Mouse (Mus musculus): ENCODE results near the gene Nelfa. TPM values are rescaled to one million over a fixed set of nuclear protein-coding genes. Genes with fewer than 3 reads are reported as not detected.

Nelfa gene
- polyA plus RNA-seq, 1 experiment from 2014 or later, result 89.2 TPM

GRCm38 (mm10) chr5:33903176-33903575 lies 33.0 kb downstream of the Nelfa start:
- Histone ChIP-seq H3K36me3 (replicated peaks) (peaks cover 56% of the 10 kb centered on the region), H3K27ac (replicated peaks) (no peak overlapping the region), H3K27me3 (replicated peaks; ENCODE audit: low read depth, poor library complexity, severe bottlenecking) (no peaks in the 10 kb centered on the region), H3K9me3 (no peaks in the 10 kb centered on the region), H3K4me1 (no peaks in the 10 kb centered on the region), H3K4me3 (no peak overlapping the region)
- no peak for DNase-seq (ENCODE audit: low spot score)
- 92% methylated on average over 9 of the region's 9 CpGs for WGBS

GRCm38 (mm10) chr5:33902696-33903095 lies 33.5 kb downstream of the Nelfa start:
- Histone ChIP-seq H3K27me3 (replicated peaks; ENCODE audit: low read depth, poor library complexity, severe bottlenecking) (no peaks in the 10 kb centered on the region), H3K36me3 (replicated peaks) (peaks cover 61% of the 10 kb centered on the region)

DNA sequence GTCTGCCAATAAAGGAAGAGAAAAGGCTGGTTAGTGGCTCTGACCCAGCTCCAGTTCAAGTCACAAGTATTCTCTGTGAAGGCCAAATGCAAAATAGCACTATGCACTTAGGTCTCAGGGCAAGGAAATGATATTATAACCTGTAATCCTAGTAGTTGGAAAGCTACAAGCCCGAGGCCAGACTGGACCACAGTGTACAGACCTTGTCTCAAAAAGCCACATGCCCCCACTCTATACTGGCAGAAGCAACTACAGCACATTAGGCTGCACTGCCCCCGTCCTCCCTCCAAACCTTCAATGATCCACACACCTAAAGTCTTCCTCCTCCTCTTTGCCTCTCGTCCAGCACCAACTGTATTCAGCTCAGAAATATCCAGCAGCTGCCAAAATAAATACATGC lies 34.9 kb downstream of the Nelfa start:
- DNase-seq (ENCODE audit: low spot score), result no peak
- Histone ChIP-seq H3K9me3 (no peaks in the 10 kb centered on the region), H3K4me3 (no peak overlapping the region), H3K27me3 (replicated peaks; ENCODE audit: low read depth, poor library complexity, severe bottlenecking) (no peaks in the 10 kb centered on the region), H3K27ac (replicated peaks) (no peak overlapping the region), H3K4me1 (no peaks in the 10 kb centered on the region), H3K36me3 (replicated peaks) (peaks cover 75% of the 10 kb centered on the region)
- 88% methylated on average over 3 of the region's 3 CpGs for WGBS

More at GRCm38 (mm10) chr5:33902696-33903095, 33.5 kb downstream of the Nelfa start:
- no peak for DNase-seq (ENCODE audit: low spot score)
- Histone ChIP-seq H3K4me1 (no peaks in the 10 kb centered on the region), H3K27ac (replicated peaks) (no peak overlapping the region), H3K4me3 (no peak overlapping the region), H3K9me3 (no peaks in the 10 kb centered on the region)
- WGBS, result 95% methylated on average over 2 of the region's 2 CpGs

DNA sequence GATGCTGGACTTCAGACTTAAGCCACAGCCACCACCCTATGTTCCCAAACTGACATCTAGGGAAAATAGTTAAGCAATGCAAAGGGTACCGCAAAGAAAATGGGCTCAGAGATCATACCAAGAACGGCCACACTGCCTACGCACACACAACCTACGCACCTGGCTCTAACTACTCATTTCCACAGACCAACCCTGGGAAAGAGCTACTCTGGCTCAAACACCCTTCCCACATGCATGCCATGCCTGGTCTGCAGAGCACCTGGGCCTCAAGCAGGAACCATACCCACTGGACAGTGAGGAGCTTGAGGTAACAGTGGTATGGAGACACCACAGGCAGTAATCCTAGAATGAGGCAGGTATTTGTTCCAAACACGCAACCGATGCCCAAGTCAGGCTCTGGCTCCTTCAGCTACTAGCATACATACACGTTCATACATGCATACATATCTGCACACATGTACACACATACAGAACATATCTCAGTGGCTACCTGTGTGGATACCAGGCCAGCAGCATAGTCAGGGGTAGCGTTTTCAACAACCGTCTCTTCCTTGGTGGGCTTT lies 35.4 kb downstream of the Nelfa start:
- Histone ChIP-seq H3K36me3 (replicated peaks) (peaks cover 80% of the 10 kb centered on the region), H3K4me3 (no peak overlapping the region), H3K27ac (replicated peaks) (no peak overlapping the region), H3K27me3 (replicated peaks; ENCODE audit: low read depth, poor library complexity, severe bottlenecking) (no peaks in the 10 kb centered on the region), H3K4me1 (no peaks in the 10 kb centered on the region), H3K9me3 (no peaks in the 10 kb centered on the region)
- WGBS, result 97% methylated on average over 9 of the region's 9 CpGs
- no peak for DNase-seq (ENCODE audit: low spot score)

- Histone ChIP-seq H3K4me1 (no peaks in the 10 kb centered on the region), H3K27ac (replicated peaks) (no peak overlapping the region), H3K4me3 (no peak overlapping the region), H3K27me3 (replicated peaks; ENCODE audit: low read depth, poor library complexity, severe bottlenecking) (no peaks in the 10 kb centered on the region), H3K36me3 (replicated peaks) (peaks cover 87% of the 10 kb centered on the region), H3K9me3 (no peaks in the 10 kb centered on the region)
- DNase-seq (ENCODE audit: low spot score), result no peak
- 92% methylated on average over 3 of the region's 3 CpGs for WGBS
These were observed 36.1 kb downstream of the Nelfa start for GRCm38 (mm10) chr5:33900101-33900500.

DNA sequence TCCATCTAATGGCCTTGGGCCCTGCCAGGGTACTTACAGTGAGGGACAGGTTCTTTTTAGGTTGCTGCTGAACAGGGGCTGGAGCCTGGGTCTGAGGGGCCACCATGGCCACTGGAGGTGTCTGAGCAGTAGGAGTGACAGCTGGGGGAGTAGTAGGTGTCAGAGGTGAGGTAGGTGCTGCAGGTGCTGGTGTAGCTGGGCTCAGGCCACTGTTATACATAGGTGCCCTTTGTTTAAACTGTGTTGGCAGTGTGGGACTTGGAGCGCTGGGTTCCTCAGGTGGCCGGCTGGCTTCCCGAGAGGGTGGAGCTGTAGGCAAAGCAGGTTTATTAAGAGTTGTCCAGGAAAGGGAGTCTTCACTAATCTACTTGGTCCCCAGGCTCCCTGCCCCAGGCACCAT lies 37.0 kb downstream of the Nelfa start:
- H3K36me3 ChIP-seq (replicated peaks), result peaks cover 95% of the 10 kb centered on the region
- 88% methylated on average over 3 of the region's 3 CpGs for WGBS

DNA sequence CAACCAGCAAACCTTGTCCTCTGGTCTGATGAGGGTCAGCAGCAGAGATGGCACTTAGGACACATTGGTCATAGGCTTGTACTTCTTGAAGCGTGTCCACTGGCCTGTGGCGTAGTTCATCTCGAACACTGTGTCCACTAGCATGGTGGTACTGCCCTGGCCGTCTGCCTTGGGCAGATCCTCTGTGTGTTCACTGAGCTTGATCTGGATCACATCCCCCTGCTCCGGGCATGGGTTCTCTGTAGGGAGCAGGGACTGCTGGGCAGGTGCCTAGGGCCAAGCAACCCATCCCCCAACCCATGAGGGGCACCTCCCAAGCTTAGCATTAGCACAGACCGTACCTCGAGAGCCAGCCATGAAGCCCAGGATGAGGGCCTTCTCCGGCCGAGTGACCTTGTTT lies 37.5 kb downstream of the Nelfa start:
- Histone ChIP-seq H3K4me3 (no peak overlapping the region), H3K36me3 (replicated peaks) (peaks cover 98% of the 10 kb centered on the region), H3K27ac (replicated peaks) (no peak overlapping the region), H3K4me1 (no peaks in the 10 kb centered on the region), H3K9me3 (no peaks in the 10 kb centered on the region), H3K27me3 (replicated peaks; ENCODE audit: low read depth, poor library complexity, severe bottlenecking) (no peaks in the 10 kb centered on the region)
- DNase-seq (ENCODE audit: low spot score), result no peak
- WGBS, result 90% methylated on average over 9 of the region's 9 CpGs

More for the DNA sequence above, 37.0 kb downstream of the Nelfa start:
- no peak for DNase-seq (ENCODE audit: low spot score)
- Histone ChIP-seq H3K4me1 (no peaks in the 10 kb centered on the region), H3K27ac (replicated peaks) (no peak overlapping the region), H3K4me3 (no peak overlapping the region), H3K27me3 (replicated peaks; ENCODE audit: low read depth, poor library complexity, severe bottlenecking) (no peaks in the 10 kb centered on the region), H3K9me3 (no peaks in the 10 kb centered on the region)

DNA sequence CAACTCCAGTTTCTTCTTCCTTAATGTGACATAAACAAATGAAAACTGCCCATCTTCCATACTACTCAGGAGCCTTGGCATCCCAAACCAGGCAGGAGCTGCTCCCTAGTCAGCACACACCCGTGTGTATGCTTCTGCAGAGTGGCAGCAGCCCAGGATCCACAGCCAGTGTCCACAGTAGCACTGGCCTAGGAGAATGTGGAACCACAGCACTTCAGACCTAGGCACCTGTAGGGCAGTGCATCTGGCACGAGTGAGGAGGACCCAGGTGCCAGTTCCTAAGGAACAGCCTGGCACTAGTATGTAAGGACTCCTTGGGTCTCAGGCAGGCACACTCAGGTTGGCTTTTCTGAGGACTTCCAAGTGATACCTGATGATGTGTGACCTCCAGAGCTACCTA lies 39.1 kb downstream of the Nelfa start:
- Histone ChIP-seq H3K4me1 (no peaks in the 10 kb centered on the region), H3K27ac (replicated peaks) (no peak overlapping the region), H3K36me3 (replicated peaks) (peaks cover 100% of the 10 kb centered on the region), H3K27me3 (replicated peaks; ENCODE audit: low read depth, poor library complexity, severe bottlenecking) (no peaks in the 10 kb centered on the region), H3K9me3 (no peaks in the 10 kb centered on the region), H3K4me3 (no peak overlapping the region)
- WGBS, result 78% methylated on average over 2 of the region's 2 CpGs
- no peak for DNase-seq (ENCODE audit: low spot score)

DNA sequence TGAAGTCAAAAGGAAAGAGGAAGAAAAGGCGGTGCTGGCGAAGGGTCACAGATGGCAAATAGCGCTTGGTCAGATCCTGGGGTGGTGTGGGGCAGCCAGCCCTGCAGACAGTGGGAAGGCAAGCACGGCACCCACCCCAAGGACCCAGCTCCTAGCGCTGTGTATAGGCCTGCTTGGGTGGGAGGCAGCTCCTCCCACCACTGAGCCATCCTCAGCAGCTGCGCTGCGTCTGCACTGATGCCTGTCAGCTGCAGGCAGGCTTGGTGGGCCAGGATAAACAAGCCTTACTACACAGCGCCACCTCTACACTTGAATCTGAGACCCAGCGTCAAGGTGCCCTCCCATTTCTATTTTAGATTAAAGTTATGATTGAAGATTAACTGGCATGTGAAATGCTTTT lies 41.1 kb downstream of the Nelfa start:
- Histone ChIP-seq H3K27ac (replicated peaks) (no peak overlapping the region), H3K27me3 (replicated peaks; ENCODE audit: low read depth, poor library complexity, severe bottlenecking) (no peaks in the 10 kb centered on the region), H3K36me3 (replicated peaks) (peaks cover 100% of the 10 kb centered on the region), H3K9me3 (no peaks in the 10 kb centered on the region), H3K4me3 (no peak overlapping the region), H3K4me1 (no peaks in the 10 kb centered on the region)
- WGBS, result 94% methylated on average over 9 of the region's 9 CpGs
- no peak for DNase-seq (ENCODE audit: low spot score)

- no peaks in the 10 kb centered on the region for H3K27me3 ChIP-seq (replicated peaks; ENCODE audit: low read depth, poor library complexity, severe bottlenecking)
- DNase-seq (ENCODE audit: low spot score), result no peak
- no peak overlapping the region for H3K27ac ChIP-seq (replicated peaks)
- no peaks in the 10 kb centered on the region for H3K9me3 ChIP-seq
- H3K4me3 ChIP-seq, result no peak overlapping the region
- peaks cover 100% of the 10 kb centered on the region for H3K36me3 ChIP-seq (replicated peaks)
- no peaks in the 10 kb centered on the region for H3K4me1 ChIP-seq
- WGBS, result 97% methylated on average over 6 of the region's 6 CpGs
These were observed 42.8 kb downstream of the Nelfa start for GRCm38 (mm10) chr5:33893406-33893805.

DNA sequence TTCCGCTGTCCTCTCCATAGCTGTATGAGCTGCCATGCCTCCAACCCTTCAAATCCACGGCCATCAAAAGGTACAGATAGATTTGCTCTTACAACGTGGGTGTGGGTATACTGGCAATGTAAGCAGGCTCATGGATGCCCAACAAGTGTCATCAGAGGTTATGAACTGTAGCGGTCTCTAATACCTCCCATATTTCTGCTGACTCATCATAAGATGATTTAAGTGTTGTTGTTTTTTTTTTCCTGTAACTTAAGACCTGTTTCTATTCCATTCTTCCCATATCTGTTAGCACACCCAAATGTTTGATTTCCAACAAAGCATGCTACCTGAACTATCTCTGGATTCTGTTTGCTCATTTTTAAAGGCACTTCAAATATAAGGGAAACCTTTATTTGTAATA lies 55.1 kb downstream of the Nelfa start:
- Histone ChIP-seq H3K9me3 (no peaks in the 10 kb centered on the region), H3K4me3 (no peak overlapping the region), H3K4me1 (no peaks in the 10 kb centered on the region), H3K27ac (replicated peaks) (no peak overlapping the region), H3K27me3 (replicated peaks; ENCODE audit: low read depth, poor library complexity, severe bottlenecking) (no peaks in the 10 kb centered on the region), H3K36me3 (replicated peaks) (peaks cover 99% of the 10 kb centered on the region)
- DNase-seq (ENCODE audit: low spot score), result no peak
- 93% methylated on average over 4 of the region's 4 CpGs for WGBS

GRCm38 (mm10) chr5:33875472-33875871 lies 60.7 kb downstream of the Nelfa start:
- Histone ChIP-seq H3K27ac (replicated peaks) (no peak overlapping the region), H3K4me3 (no peak overlapping the region), H3K9me3 (no peaks in the 10 kb centered on the region), H3K27me3 (replicated peaks; ENCODE audit: low read depth, poor library complexity, severe bottlenecking) (no peaks in the 10 kb centered on the region), H3K36me3 (replicated peaks) (peaks cover 98% of the 10 kb centered on the region), H3K4me1 (no peaks in the 10 kb centered on the region)
- 94% methylated on average over 1 of the region's 1 CpGs for WGBS
- no peak for DNase-seq (ENCODE audit: low spot score)

DNA sequence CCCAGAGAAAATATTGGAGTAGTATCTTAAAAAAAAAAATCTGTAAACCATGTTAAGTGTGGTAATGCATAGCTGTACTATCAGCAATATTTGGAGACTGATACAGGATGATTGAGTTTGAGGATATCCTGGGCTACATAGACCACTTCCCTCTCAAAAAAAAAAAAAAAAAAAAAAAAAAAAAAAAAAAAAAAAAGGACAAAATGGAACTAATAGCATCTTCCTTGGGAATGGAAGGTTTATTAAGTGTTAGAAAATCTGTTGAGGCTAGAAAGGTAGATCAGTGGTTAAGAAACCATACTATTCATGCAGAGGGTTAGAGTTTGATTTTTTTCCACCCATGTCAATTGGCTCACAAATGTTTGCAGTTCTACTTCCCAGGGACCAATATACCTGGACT lies 78.5 kb downstream of the Nelfa start:
- peaks cover 99% of the 10 kb centered on the region for H3K36me3 ChIP-seq (replicated peaks)
- H3K9me3 ChIP-seq, result peaks cover 5% of the 10 kb centered on the region; the same call in 1 of the 2 replicates
- H3K27me3 ChIP-seq (replicated peaks; ENCODE audit: low read depth, poor library complexity, severe bottlenecking), result no peaks in the 10 kb centered on the region
- no peak overlapping the region for H3K4me3 ChIP-seq
- H3K27ac ChIP-seq (replicated peaks), result no peak overlapping the region
- no peak for DNase-seq (ENCODE audit: low spot score)
- H3K4me1 ChIP-seq, result no peaks in the 10 kb centered on the region

- no peaks in the 10 kb centered on the region for H3K9me3 ChIP-seq
- WGBS, result 71% methylated on average over 2 of the region's 2 CpGs
- no peak overlapping the region for H3K27ac ChIP-seq (replicated peaks)
- no peaks in the 10 kb centered on the region for H3K27me3 ChIP-seq (replicated peaks; ENCODE audit: low read depth, poor library complexity, severe bottlenecking)
- no peaks in the 10 kb centered on the region for H3K4me1 ChIP-seq
- peaks cover 99% of the 10 kb centered on the region for H3K36me3 ChIP-seq (replicated peaks)
- no peak overlapping the region for H3K4me3 ChIP-seq
- DNase-seq (ENCODE audit: low spot score), result no peak
These were observed 82.2 kb downstream of the Nelfa start for GRCm38 (mm10) chr5:33854019-33854418.
